Mouse (Mus musculus) embryo, embryonic 11.5 days (tissue): ENCODE results near the gene Ptprq.
A peak's percentile ranks its signal among the peaks of the same experiment; 100 is the strongest.

Experiments
- DNase-seq: peaks from one replicate; pipeline ENCODE4 v3.0.0-alpha.2; 2012; ENCODE audit warnings: low read depth, low spot score

Ptprq gene

DNA sequence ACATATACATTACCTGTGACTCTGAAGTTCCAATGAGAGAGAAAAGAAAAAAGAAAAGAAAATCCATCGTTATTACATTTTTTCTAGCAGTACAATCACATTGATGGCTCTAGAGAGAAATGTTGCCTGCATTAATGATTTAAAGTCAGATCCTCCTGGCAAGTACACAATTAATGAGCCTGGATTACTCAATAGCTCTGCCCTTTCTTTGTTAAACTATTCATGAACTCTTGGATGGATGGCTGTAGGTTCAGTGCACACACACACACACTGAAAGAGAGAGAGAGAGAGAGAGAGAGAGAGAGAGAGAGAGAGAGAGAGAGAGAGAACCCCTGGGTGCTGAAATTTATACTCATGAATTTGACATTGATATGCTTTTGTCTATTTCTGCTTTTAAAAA lies at the start of gene Ptprq:
Gene Ptprq (minus strand): TSS at position 246 of the 400 bp plus-strand sequence.
- DNase-seq, result no peak

DNA sequence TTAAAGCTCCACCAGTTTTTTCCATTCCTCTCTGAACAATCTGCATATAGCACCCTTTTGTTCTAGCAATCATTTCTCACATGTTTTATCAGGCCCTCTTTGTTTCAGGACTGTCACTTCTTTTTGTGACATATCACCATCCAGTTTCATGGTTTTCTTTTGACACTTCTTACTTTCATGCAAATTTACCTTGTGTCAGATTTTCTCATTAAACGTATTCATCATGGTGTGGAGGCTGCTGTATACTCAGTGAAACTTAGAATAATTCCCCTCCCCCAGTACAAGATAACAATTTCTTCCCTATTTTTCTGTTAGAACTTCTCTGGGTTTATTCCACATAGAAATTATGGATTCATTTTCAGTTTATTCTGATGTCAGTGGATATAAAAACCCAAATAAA lies 39.8 kb upstream of the Ptprq start:
- no peak for DNase-seq

DNA sequence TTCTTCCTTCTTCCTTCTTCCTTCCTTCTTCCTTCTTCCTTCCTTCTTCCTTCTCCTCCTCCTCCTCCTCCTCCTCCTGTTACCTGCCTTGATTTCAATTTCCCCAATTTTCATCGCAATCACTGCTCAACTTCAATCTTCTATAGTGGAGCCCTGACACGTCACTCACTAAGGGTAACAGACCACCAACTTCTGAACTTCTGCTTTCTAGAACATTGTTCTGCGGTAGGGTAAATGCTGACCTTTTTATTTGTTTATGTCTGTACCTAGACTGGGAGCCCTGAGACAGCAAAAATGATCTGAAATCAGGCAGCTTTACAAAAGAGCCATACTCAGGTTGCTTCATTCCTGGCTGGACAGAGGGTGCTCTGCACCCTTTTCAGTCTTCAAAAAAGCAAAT lies 33.6 kb upstream of the Ptprq start:
- no peak for DNase-seq

DNA sequence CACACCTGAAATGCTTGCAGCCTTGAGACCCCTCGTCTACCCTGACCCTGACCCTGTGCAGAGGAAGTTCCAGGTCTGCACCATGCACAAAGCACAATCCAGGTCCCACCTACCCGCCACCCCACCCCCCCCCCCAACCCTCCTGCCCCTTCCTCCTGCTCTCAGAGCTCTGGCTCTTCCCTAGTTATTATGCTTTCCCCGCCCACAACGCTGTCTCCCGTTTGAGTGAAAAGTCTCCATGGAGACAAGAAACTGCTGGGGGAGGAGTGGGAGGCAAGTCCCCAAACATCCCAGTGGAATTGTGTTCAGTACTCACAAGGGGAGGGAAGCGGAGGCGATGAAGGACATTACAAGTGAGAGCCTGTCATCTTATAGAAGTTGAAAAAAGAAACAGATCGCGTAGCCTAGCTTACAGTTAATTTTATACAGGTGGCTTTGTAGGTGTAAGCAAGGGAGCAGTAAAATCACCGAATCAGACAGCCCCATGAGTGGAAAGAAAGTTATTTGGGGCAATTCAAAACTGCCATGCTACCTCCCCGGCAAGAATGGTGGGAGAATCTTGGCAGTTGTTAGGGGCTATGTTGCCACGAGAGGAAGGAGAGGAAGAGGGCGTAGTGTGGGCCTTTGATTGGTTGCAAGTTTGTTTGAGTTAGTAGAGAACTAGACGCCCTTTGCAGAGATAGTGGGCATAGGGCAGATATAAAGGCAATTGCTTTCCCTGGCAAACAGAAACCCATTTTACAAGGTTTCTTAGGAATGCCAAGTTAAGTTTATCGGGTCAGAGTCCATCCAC lies 32.7 kb upstream of the Ptprq start:
- DNase-seq, result no peak

DNA sequence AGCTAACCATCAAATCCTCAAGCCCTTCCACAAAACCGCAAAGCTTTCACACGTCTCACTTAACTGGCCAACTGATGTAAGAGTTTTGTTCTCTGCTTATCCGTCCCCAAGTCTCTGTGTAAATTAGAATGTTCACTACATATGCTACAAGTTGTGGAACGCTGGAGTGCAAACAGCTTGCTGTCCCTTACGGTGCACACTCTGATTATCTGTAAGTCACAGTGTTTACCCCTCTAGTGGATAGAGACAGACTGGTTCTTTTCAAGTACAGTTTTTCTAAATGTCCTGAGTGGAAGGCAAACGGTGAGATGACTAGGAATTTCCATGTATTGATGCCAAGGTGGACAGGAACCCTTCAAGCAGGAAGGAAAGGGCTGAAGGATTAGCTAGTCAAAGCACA lies 32.1 kb upstream of the Ptprq start:
- DNase-seq, result no peak

DNA sequence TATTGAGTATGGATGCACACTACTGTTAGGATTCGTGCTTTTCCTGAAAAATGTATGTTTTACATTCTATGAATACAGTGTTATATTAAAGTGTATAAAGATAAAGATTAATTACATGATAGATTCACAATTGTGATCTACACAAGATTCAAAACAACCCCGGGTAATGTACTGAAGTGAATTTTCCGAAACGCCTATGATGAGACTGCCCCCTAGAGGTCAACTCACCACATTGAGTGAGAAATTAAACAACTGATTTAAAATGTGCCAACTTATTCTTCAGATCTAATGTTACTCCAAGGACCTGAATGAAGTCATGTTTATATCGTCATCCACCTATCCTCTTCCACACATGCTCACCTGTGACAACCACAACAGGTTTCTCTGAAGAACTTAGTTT lies 27.7 kb upstream of the Ptprq start:
- DNase-seq, result peak; percentile 44

DNA sequence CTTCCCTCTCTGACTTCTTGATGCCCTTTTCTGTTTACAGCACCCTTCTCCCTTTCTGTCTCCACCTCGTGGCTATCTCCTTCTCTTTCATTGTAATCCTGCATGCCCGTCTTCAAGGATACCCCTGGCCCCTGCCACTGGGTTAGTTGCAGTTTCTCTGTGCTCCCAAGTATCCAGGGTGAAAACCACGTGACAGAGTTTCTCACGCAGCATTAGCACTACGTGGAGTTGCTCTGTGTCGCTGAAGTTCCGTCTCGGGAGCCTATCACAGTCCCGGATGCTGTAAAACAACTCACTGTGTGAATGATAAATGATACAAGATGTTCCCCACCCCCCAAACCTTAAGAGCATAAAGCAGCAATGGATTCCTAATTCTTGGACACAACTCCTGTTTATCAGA lies 26.9 kb upstream of the Ptprq start:
- no peak for DNase-seq

DNA sequence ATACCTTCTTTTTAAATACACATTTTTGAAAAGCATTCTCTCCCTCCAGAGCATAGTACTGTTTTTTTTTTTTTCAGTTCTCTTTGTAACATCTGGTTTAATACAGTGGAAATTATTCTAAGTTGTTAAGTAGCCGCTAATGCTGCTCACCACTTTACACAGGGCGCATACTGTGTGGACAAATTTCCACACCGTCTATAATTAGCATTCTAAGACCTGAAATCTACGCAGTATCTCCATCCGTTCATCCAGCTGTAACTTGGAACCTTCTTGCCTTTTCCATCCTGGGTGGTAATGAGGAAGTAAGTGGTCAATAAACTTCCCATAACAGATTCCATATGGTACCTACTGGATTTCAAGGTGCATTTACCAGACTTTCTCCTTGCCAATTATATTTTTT lies 20.0 kb upstream of the Ptprq start:
- DNase-seq, result no peak

DNA sequence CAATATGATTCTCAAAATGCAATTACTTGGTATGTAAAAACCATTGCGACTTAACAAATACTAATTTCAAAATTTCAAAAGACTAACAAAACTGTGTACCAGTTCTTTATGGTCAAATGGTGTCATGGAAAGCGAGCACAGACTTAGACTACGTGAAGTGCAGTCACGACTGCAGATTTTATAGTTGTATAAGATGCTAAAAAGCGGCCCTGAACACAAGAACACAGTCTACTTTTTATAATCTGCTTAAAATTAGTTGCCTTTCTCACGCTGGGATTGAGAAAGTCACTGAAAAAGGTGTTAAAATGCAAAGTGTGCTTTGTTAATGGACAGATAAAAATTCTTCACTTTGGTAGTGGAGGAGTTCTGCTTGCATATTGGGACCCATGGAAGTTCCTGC lies 17.9 kb upstream of the Ptprq start:
- DNase-seq, result no peak

DNA sequence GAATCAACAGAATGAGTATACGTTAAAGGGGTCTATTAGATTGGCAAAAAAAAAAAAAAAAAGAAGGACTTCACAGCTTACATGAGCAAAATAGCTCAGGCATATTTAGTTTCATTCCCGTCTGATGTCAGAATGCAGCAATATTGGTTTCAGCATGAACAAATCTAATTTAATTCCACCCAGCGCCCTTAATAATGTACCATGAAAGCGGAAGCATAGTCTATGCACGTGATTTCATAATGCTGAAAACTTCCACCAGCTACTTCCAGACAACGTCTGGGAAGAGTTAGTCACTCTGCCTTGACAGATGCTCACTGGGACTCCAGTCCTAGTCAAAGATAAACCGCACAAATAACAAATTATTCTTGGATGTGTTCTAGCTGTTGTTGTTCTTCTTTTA lies 15.6 kb upstream of the Ptprq start:
- DNase-seq, result no peak

DNA sequence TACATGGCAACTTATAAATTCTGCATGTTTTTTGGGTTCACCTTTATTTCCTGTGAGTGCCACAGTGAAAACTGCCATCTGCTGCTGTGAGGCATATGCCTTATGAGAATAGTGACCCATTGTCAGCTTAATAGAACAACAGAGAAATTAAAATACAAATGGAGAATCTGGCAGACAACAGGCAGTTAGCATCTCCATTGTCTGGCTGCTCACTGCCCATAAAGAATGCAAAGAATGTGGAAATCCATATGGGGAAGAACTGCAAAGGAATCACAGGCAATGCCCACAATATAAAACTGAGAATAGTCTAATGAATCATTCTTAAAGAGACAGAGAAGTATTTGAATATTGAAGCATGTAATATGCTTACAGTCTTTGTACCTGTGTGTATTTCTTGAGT lies 14.5 kb upstream of the Ptprq start:
- DNase-seq, result no peak

DNA sequence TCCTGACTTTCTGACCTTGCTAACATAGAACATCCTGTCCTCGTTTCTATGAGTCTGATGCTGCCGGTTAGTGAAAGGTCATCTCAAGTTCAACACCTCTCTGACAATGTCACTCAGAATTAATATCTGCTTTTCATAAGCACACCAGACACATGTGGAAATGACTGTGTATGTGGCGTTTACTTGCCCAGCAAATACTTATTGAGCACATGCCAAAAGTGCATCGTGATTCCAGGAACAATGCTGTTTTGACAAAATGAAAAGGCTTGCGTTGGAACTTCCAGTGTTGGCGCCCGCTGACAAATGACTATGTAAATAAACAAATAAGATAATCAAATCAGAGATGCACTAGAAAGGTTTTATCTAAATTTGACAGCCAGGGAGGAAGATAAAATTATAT lies 5.8 kb upstream of the Ptprq start:
- no peak for DNase-seq

DNA sequence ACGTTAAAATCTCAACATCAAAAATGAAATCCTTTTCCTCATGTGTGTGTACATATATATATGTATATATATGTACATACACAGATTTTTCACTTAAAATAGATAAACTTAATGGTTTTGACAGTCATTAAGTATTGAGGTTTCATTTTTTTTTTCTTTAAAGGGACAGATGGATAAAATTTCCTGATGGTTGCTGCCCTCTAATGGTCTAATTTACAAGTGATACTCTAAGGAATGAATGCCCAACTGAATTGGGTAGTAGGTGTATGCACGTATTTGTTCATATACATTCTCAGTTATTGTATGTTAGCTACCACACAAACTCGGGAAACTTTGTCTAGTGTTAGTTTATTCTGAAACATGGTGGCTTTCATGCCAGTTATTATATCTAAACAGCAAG lies 15.4 kb downstream of the Ptprq start:
- peak; percentile 13 for DNase-seq

DNA sequence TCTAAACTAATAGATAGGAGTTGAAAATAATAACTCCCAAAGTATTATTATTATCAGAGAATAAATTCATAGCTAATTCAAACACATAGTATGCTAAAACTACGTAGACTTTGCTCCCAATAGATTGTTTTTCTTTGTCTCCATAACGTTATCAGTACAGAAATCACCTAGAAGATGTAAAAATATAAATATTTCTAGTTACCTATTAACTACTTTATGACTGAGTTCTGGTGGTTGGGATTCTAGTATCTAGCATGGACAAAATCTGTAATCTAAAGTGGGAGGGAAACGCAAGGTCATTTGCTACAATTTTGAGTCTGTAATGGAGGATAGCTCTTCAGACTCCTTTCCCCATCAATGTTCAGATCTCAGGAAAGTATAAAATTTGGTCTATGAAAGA lies 18.9 kb downstream of the Ptprq start:
- DNase-seq, result no peak

DNA sequence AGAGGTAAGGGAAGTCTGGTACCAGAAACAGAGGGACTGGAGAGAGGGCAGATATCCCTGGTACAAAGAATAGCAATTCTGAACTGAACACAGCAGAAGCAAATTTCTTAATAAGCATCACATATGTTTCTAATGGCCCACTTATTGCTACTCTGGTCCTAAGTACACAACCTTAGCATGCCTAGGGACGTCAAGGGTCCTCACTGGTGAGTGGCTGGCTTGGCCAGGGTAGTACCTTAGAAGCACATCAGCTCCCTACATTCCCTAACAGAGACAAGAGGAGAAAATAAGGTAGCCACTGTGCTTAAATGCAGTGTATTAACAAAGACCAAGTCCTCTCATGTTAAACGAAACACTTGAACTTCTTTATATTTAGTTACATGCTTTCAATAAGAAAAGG lies 21.1 kb downstream of the Ptprq start:
- no peak for DNase-seq

DNA sequence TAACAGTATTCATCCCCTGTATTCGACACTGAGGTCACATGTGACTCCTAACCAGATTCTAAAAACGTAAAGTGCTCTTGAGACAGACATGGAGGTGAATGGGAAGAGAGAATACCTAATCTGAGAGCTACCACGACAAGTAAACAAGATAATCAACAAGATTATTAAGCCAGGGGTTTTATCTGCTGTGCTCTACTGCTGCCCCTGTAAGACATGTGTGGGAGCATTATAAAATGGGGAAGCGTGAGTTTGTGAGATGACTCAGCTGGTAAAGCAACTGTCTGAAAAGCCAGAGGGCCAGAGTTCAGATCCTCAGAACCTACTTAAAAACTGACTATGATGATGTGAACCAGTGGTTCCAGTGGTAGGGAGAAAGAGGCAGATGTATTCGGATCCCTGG lies 22.7 kb downstream of the Ptprq start:
- DNase-seq, result no peak

DNA sequence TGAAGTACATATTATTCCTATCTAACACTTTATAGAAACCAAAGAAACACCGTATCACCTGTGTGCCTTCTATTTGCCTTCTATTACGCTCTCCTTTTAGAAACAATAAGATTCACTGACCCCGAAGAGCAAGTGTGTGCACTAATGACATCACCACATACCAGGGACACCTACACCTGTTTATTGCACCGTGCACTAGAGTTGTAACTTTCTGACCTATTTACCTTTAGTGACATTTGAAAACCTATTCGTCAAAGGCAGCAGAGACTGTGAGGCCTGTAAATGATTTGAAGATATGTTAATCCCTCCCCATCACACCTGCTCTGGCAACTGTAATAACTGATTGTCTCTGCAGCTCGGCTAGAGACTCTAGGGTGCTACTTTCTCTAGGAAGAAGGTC lies 32.5 kb downstream of the Ptprq start:
- no peak for DNase-seq

DNA sequence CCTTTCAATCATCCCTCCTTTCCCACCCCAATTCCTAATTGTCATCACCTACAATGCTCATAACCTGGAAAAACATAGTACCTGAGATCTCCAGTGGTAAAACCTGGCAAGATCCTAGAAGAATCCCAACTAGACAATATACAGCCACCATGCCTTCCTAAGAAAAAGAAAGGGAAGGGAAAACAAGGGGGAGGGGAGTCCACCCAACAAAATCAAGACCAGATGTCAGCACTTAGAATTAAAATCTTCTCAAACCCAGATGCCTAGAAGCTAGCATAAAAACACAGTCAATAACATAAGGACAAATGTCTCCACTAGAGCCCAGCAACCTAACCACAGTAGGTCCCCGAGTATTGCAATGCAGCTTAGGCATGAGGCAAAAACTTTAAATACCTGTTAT lies 43.9 kb downstream of the Ptprq start:
- no peak for DNase-seq

DNA sequence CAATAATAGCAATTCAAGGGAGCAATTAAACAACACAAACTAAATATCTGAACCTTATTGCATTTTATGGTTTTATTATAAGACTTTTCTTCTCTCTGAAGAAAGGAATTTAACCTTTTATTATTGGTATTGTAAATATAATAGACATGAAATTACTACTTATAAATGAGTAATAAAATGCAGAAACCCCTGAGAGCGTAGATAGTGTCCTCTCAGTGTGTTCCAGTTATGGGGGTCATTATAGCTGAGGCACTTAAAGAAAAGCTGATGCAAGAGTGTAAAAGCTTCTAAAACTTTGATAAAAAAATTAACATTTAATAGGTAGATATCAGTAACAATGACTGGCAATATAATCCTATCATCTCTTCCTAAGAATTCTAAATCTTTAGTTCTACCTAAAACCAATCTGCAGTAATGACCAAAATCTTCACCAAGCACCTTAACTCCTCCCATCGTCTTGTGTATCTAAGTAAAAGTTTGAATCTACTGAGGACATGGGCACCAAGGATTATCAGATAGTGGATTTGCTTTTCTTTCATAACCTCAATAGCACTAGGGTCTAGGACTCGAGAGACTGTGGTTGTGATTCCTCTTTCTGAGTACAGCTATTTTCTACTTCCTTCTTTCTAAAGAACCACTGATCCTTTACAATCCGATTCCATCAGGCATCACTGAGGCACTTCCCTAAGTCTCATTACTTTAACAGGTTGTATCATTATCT lies 51.3 kb downstream of the Ptprq start:
- DNase-seq, result no peak

DNA sequence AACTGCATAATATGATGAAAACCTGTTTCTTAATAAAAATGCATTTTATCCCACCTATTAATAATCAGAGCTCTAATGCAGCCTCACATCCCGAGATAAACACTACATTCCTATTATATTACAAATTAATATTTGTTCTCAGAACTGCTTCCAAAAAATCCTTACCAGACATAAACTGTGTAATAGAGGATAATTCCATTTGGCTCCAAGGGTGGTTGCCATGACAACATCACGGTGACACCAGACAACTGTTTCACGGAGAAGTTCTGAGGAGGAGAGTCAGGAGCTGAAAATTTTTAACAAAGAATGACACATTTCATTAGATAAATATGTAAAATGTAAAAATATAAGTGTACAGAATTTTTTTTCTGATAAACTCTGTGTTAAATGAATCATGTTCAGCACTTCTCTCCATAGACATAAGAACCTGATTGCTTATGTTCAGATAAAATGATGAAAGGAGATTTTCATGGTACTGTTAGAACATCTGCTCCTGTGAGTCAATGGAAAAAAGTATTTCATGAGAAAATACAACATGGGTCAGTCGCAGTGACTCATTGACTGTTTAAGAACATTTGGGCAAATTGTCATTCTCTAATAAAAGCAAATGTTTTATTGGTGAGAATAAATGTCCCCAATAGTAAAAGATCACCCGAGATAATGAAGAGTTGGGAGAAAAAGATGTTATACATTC lies 57.3 kb downstream of the Ptprq start:
- DNase-seq, result no peak

DNA sequence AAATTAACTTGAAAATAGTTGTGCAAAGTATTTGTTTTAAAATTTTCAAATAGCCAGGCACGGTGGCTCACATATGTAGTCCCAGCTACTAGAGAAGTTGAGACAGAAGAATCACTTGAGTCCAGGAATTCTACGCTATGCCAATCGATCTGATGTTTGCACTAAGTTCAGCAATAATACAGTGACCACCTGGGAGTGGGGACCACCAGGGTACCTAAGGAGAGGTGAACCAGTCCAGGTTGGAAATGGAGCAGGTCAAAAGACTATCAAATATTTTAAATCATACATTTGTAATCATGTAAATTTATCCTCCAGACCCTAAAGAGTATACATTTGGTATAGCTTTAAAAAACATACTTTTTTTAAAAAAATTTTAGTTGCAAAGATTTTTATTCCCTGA lies 57.9 kb downstream of the Ptprq start:
- DNase-seq, result no peak

DNA sequence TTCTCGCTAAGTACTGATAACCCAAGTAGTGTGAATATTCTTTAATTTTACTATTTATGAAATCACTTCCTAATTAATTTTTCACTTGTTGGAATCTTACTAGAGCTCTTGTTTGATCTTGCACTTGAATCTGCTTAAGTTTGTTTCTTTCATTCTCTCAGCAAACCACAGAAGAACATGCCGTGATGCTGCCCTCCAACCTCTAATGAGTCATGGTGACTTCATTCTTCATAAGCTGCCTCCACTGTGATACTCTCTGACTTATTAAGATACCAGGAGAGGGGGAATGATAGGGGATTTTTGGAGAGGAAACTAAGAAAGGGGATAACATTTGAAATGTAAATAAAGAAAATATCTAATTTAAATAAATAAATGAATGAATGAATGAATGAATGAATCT lies 60.7 kb downstream of the Ptprq start:
- no peak for DNase-seq

DNA sequence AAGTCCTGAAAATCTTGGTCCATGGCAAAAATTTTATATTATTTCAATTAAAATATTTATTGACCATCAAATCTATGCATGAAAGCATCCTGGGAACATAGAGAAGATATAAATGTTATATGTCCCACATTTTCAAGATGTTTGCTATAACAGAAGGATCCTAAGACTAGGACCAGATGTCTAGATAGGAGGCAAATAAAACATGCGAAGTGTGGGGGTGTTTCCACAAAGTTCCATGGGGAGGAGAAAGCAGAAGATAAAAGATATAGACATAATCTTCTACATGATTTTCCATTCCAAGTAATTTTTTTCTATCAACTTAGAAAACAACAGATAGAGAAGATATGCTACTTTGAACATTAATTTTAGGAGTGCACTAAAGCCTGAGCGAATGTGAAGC lies 70.2 kb downstream of the Ptprq start:
- DNase-seq, result no peak
